Mouse (Mus musculus): ENCODE results near the gene Ccnyl1.
A peak's percentile ranks its signal among the peaks of the same experiment; 100 is the strongest.
"Not testable (repeated sequence)": the region's sequence is repeated elsewhere in the genome, so short reads cannot be mapped to it uniquely, and the experiment has no call there.

Ccnyl1 gene

GRCm38 (mm10) chr1:64690213-64691013, at the start of gene Ccnyl1:
Gene Ccnyl1 (plus strand): TSS chr1:64690455.
- peak; percentile 96 for DNase-seq (ENCODE audit: low read depth)

- DNase-seq (ENCODE audit: low read depth) = no peak
These were observed 49.2 kb upstream of the Ccnyl1 start for GRCm38 (mm10) chr1:64641069-64641468.

- DNase-seq (ENCODE audit: low read depth) = not testable (repeated sequence)
These were observed 47.7 kb upstream of the Ccnyl1 start for GRCm38 (mm10) chr1:64642541-64642940.

- DNase-seq (ENCODE audit: low read depth) = no peak
These were observed 45.7 kb upstream of the Ccnyl1 start for GRCm38 (mm10) chr1:64644513-64644912.

- DNase-seq (ENCODE audit: low read depth) = no peak
These were observed 40.7 kb upstream of the Ccnyl1 start for GRCm38 (mm10) chr1:64649362-64650124.

GRCm38 (mm10) chr1:64653701-64654100, 36.6 kb upstream of the Ccnyl1 start:
- no peak for DNase-seq (ENCODE audit: low read depth)

- no peak for DNase-seq (ENCODE audit: low read depth)
These were observed 34.8 kb upstream of the Ccnyl1 start for GRCm38 (mm10) chr1:64655415-64655814.

GRCm38 (mm10) chr1:64656423-64657129, 33.7 kb upstream of the Ccnyl1 start:
- no peak for DNase-seq (ENCODE audit: low read depth)

GRCm38 (mm10) chr1:64658876-64659275, 31.4 kb upstream of the Ccnyl1 start:
- no peak for DNase-seq (ENCODE audit: low read depth)

GRCm38 (mm10) chr1:64667111-64667633, 23.1 kb upstream of the Ccnyl1 start:
- DNase-seq (ENCODE audit: low read depth) = no peak

GRCm38 (mm10) chr1:64669451-64669850, 20.8 kb upstream of the Ccnyl1 start:
- DNase-seq (ENCODE audit: low read depth) = no peak

GRCm38 (mm10) chr1:64673931-64674330, 16.3 kb upstream of the Ccnyl1 start:
- DNase-seq (ENCODE audit: low read depth) = no peak

- DNase-seq (ENCODE audit: low read depth) = no peak
These were observed 14.0 kb upstream of the Ccnyl1 start for GRCm38 (mm10) chr1:64676060-64676839.

GRCm38 (mm10) chr1:64681499-64681898, 8.8 kb upstream of the Ccnyl1 start:
- no peak for DNase-seq (ENCODE audit: low read depth)

- no peak for DNase-seq (ENCODE audit: low read depth)
These were observed 7.2 kb upstream of the Ccnyl1 start for GRCm38 (mm10) chr1:64683039-64683438.

- DNase-seq (ENCODE audit: low read depth) = no peak
These were observed 5.8 kb upstream of the Ccnyl1 start for GRCm38 (mm10) chr1:64684440-64684839.

GRCm38 (mm10) chr1:64688046-64688445, 2.2 kb upstream of the Ccnyl1 start:
- no peak for DNase-seq (ENCODE audit: low read depth)

- no peak for DNase-seq (ENCODE audit: low read depth)
These were observed 568 bp upstream of the Ccnyl1 start for GRCm38 (mm10) chr1:64689561-64690212.

GRCm38 (mm10) chr1:64691121-64691551, 881 bp downstream of the Ccnyl1 start:
- no peak for DNase-seq (ENCODE audit: low read depth)

GRCm38 (mm10) chr1:64691581-64691980, 1.3 kb downstream of the Ccnyl1 start:
- no peak for DNase-seq (ENCODE audit: low read depth)

GRCm38 (mm10) chr1:64695156-64695555, 4.9 kb downstream of the Ccnyl1 start:
- DNase-seq (ENCODE audit: low read depth) = no peak

Data from c-Kit-positive CD71-positive TER-119-negative erythroid progenitor cells, embryonic 14.5 days (primary cell).